Mouse (Mus musculus) brain, embryonic 14.5 days (tissue): ENCODE measurements around the gene Tmem37.

Experiments used
- CTCF ChIP-seq: fragments of 200-500 bp; IDR thresholded peaks from 2 replicates; pipeline ENCODE4 v1.5.1; 2012; ENCODE audit warnings: inconsistent platforms, mild to moderate bottlenecking, moderate library complexity, borderline replicate concordance; ENCODE audit not compliant: insufficient read depth, insufficient read length; ENCODE audit errors: extremely low read depth
- POLR2A ChIP-seq: fragments of 200-500 bp; IDR thresholded peaks from 2 replicates; pipeline ENCODE4 v1.6.1; 2012; ENCODE audit warnings: mild to moderate bottlenecking, inconsistent platforms, borderline replicate concordance; ENCODE audit not compliant: poor library complexity, insufficient read depth, insufficient read length, severe bottlenecking; ENCODE audit errors: extremely low read depth

- TF ChIP-seq POLR2A = no peak
- TF ChIP-seq CTCF = no peak
Observed at GRCm38 (mm10) chr1:120057044-120057443, 16.8 kb downstream of the Tmem37 start.
